Mouse (Mus musculus): ENCODE measurements around the gene Tceal3. TPM values are rescaled to one million over a fixed set of nuclear protein-coding genes. Genes with fewer than 3 reads are reported as not detected.

Tceal3 gene
- polyA plus RNA-seq, 1 experiment from 2014 or later: 29.2 TPM

Other genes starting within 250 kb of the Tceal3 start
- gene Kir3dl1, start 72.8 kb upstream of the Tceal3 start, polyA plus RNA-seq (2014; fragmentation: Nextera tagmentation; extraction: Ambion mirVana): not detected in 2 replicates
- 0.20 and 0.37 TPM in 2 replicates for gene Kir3dl2, start 46.8 kb upstream of the Tceal3 start, polyA plus RNA-seq (2014; fragmentation: Nextera tagmentation; extraction: Ambion mirVana)
- 23.3 and 24.9 TPM in 2 replicates for gene Tceal1, start 117.1 kb downstream of the Tceal3 start, polyA plus RNA-seq (2014; fragmentation: Nextera tagmentation; extraction: Ambion mirVana)
- 633 and 666 TPM in 2 replicates for gene Morf4l2, start 152.8 kb downstream of the Tceal3 start, polyA plus RNA-seq (2014; fragmentation: Nextera tagmentation; extraction: Ambion mirVana)
- gene Glra4, start 189.3 kb downstream of the Tceal3 start, polyA plus RNA-seq (2014; fragmentation: Nextera tagmentation; extraction: Ambion mirVana): not detected in 2 replicates
- 6.0 and 9.0 TPM in 2 replicates for gene Plp1, start 231.8 kb downstream of the Tceal3 start, polyA plus RNA-seq (2014; fragmentation: Nextera tagmentation; extraction: Ambion mirVana)